Mouse (Mus musculus): Measurements from ENCODE around the gene Fgf11. TPM values are rescaled to one million over a fixed set of nuclear protein-coding genes. Genes with fewer than 3 reads are reported as not detected.

The Fgf11 gene
- polyA plus RNA-seq, 1 experiment from 2014 or later, result 9.1 TPM

- no peak for ATAC-seq (ENCODE audit: low read depth)
- no peak overlapping the region for H3K4me3 ChIP-seq (ENCODE audit: low read depth, low read length)
- H3K27ac ChIP-seq (ENCODE audit: low read depth, low read length), result no peak overlapping the region
- H3K36me3 ChIP-seq (ENCODE audit: control insufficient read depth, insufficient read depth, low read length), result 0 out of 2 replicates have a peak, but pooled peaks cover 4% of the 10 kb centered on the region
- peaks cover 27% of the 10 kb centered on the region for H3K4me1 ChIP-seq (ENCODE audit: control insufficient read depth, insufficient read depth, low read length)
- no peak overlapping the region for H3K4me2 ChIP-seq (ENCODE audit: low read depth, low read length)
- 76% methylated on average over 7 of the region's 7 CpGs for WGBS
- peaks cover 3% of the 10 kb centered on the region; the same call in 1 of the 2 replicates for H3K27me3 ChIP-seq (ENCODE audit: control insufficient read depth, insufficient read depth, low read length)
- H3K9ac ChIP-seq (replicated peaks; ENCODE audit: low read depth, low read length), result no peak overlapping the region
- no peaks in the 10 kb centered on the region for H3K9me3 ChIP-seq (ENCODE audit: control insufficient read depth, low read length)
Measured at GRCm38 (mm10) chr11:69797924-69798323, 3.7 kb downstream of the Fgf11 start.

GRCm38 (mm10) chr11:69795983-69796435, 5.6 kb downstream of the Fgf11 start:
- Histone ChIP-seq H3K27me3 (ENCODE audit: control insufficient read depth, insufficient read depth, low read length) (no peaks in the 10 kb centered on the region), H3K4me2 (ENCODE audit: low read depth, low read length) (peak overlapping the region; percentile 57), H3K4me3 (ENCODE audit: low read depth, low read length) (peak overlapping the region; percentile 27), H3K27ac (ENCODE audit: low read depth, low read length) (no peak overlapping the region), H3K9ac (replicated peaks; ENCODE audit: low read depth, low read length) (no peak overlapping the region), H3K36me3 (ENCODE audit: control insufficient read depth, insufficient read depth, low read length) (0 out of 2 replicates have a peak, but pooled peaks cover 4% of the 10 kb centered on the region), H3K4me1 (ENCODE audit: control insufficient read depth, insufficient read depth, low read length) (peaks cover 12% of the 10 kb centered on the region), H3K9me3 (ENCODE audit: control insufficient read depth, low read length) (no peaks in the 10 kb centered on the region)
- WGBS, result 3% methylated on average over 13 of the region's 13 CpGs
- ATAC-seq (ENCODE audit: low read depth), result no peak

- Histone ChIP-seq H3K27ac (ENCODE audit: low read depth, low read length) (no peak within 1 kb of the TSS), H3K4me3 (ENCODE audit: low read depth, low read length) (peak within 1 kb of the TSS; percentile 27), H3K27me3 (ENCODE audit: control insufficient read depth, insufficient read depth, low read length) (no peaks in the 10 kb centered on the region), H3K4me2 (ENCODE audit: low read depth, low read length) (peak within 1 kb of the TSS; percentile 57), H3K4me1 (ENCODE audit: control insufficient read depth, insufficient read depth, low read length) (peaks cover 11% of the 10 kb centered on the region), H3K9me3 (ENCODE audit: control insufficient read depth, low read length) (no peaks in the 10 kb centered on the region), H3K36me3 (ENCODE audit: control insufficient read depth, insufficient read depth, low read length) (0 out of 2 replicates have a peak, but pooled peaks cover 4% of the 10 kb centered on the region), H3K9ac (replicated peaks; ENCODE audit: low read depth, low read length) (no peak within 1 kb of the TSS; the same call in 1 of the 2 replicates)
- WGBS, result 2% methylated on average over 52 of the region's 52 CpGs
- ATAC-seq (ENCODE audit: low read depth), result peak; percentile 93
Measured at GRCm38 (mm10) chr11:69795168-69795982, 6.3 kb downstream of the Fgf11 start, which contains the start of gene Chrnb1. Chrnb1 (minus strand) TSS chr11:69795943.

DNA sequence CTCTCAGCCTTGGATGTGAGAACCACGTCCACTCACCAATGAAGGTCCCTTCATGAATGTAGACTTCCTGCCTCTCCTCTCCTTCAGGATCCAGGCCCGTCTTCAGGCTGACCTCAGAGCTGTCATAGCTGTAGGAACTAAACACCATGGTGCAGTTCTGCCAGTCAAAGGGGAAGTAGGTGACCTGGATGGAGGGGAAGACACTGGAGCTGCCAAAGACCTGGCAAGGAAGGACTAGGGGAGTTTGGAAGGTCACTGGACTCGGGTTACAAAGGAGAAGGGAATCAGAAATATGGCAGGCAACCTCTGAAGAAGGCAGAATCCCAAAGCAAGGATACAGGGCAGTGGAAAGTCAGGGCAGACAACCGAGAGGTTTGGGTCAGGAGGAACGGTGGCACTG, 8.2 kb downstream of the Fgf11 start:
- 65% methylated on average over 5 of the region's 5 CpGs for WGBS
- Histone ChIP-seq H3K9me3 (ENCODE audit: control insufficient read depth, low read length) (no peaks in the 10 kb centered on the region), H3K36me3 (ENCODE audit: control insufficient read depth, insufficient read depth, low read length) (0 out of 2 replicates have a peak, but pooled peaks cover 4% of the 10 kb centered on the region), H3K27me3 (ENCODE audit: control insufficient read depth, insufficient read depth, low read length) (no peaks in the 10 kb centered on the region), H3K4me2 (ENCODE audit: low read depth, low read length) (no peak overlapping the region), H3K27ac (ENCODE audit: low read depth, low read length) (no peak overlapping the region), H3K4me3 (ENCODE audit: low read depth, low read length) (no peak overlapping the region), H3K9ac (replicated peaks; ENCODE audit: low read depth, low read length) (no peak overlapping the region), H3K4me1 (ENCODE audit: control insufficient read depth, insufficient read depth, low read length) (no peaks in the 10 kb centered on the region)
- no peak for ATAC-seq (ENCODE audit: low read depth)

DNA sequence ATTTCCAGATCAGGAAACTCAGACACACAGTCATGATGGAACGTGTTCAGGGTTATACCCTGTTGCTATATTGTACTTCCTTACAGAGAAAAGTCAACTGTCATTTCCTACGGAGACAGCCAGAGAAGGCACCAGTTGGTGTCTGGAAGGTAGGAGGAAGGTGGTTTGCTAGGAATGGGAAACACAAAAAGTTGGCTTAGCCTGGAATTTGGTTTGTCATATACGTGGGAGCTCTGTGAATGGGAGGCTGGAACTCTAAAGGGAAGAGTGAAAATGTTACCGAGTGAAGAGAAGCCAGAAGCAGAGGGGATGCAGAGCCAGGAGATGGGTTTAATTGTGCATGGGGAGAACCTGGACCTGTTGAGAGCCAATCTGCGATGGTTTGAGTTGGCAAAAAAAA, 10.2 kb downstream of the Fgf11 start:
- H3K27me3 ChIP-seq (ENCODE audit: control insufficient read depth, insufficient read depth, low read length), result no peaks in the 10 kb centered on the region
- H3K4me1 ChIP-seq (ENCODE audit: control insufficient read depth, insufficient read depth, low read length), result no peaks in the 10 kb centered on the region
- WGBS, result 70% methylated on average over 5 of the region's 5 CpGs
- no peak overlapping the region for H3K4me3 ChIP-seq (ENCODE audit: low read depth, low read length)
- H3K36me3 ChIP-seq (ENCODE audit: control insufficient read depth, insufficient read depth, low read length), result no peaks in the 10 kb centered on the region
- no peaks in the 10 kb centered on the region for H3K9me3 ChIP-seq (ENCODE audit: control insufficient read depth, low read length)
- no peak overlapping the region for H3K27ac ChIP-seq (ENCODE audit: low read depth, low read length)
- H3K4me2 ChIP-seq (ENCODE audit: low read depth, low read length), result no peak overlapping the region
- ATAC-seq (ENCODE audit: low read depth), result no peak
- no peak overlapping the region for H3K9ac ChIP-seq (replicated peaks; ENCODE audit: low read depth, low read length)

- 70% methylated on average over 5 of the region's 5 CpGs for WGBS
- Histone ChIP-seq H3K4me1 (ENCODE audit: control insufficient read depth, insufficient read depth, low read length) (no peaks in the 10 kb centered on the region), H3K9me3 (ENCODE audit: control insufficient read depth, low read length) (no peaks in the 10 kb centered on the region), H3K4me2 (ENCODE audit: low read depth, low read length) (no peak overlapping the region), H3K9ac (replicated peaks; ENCODE audit: low read depth, low read length) (no peak overlapping the region), H3K27ac (ENCODE audit: low read depth, low read length) (no peak overlapping the region), H3K27me3 (ENCODE audit: control insufficient read depth, insufficient read depth, low read length) (no peaks in the 10 kb centered on the region), H3K36me3 (ENCODE audit: control insufficient read depth, insufficient read depth, low read length) (no peaks in the 10 kb centered on the region), H3K4me3 (ENCODE audit: low read depth, low read length) (no peak overlapping the region)
- ATAC-seq (ENCODE audit: low read depth), result no peak
Measured at GRCm38 (mm10) chr11:69789431-69789830, 12.2 kb downstream of the Fgf11 start.

- H3K27me3 ChIP-seq (ENCODE audit: control insufficient read depth, insufficient read depth, low read length), result no peaks in the 10 kb centered on the region
- no peaks in the 10 kb centered on the region for H3K4me1 ChIP-seq (ENCODE audit: control insufficient read depth, insufficient read depth, low read length)
- ATAC-seq (ENCODE audit: low read depth), result no peak
- H3K9me3 ChIP-seq (ENCODE audit: control insufficient read depth, low read length), result no peaks in the 10 kb centered on the region
- WGBS, result 87% methylated on average over 5 of the region's 5 CpGs
- H3K36me3 ChIP-seq (ENCODE audit: control insufficient read depth, insufficient read depth, low read length), result no peaks in the 10 kb centered on the region
- no peak overlapping the region for H3K27ac ChIP-seq (ENCODE audit: low read depth, low read length)
- H3K4me3 ChIP-seq (ENCODE audit: low read depth, low read length), result no peak overlapping the region
- no peak overlapping the region for H3K4me2 ChIP-seq (ENCODE audit: low read depth, low read length)
- H3K9ac ChIP-seq (replicated peaks; ENCODE audit: low read depth, low read length), result no peak overlapping the region
Measured at GRCm38 (mm10) chr11:69787306-69787705, 14.4 kb downstream of the Fgf11 start.

GRCm38 (mm10) chr11:69784793-69785272, 16.8 kb downstream of the Fgf11 start:
- no peak for ATAC-seq (ENCODE audit: low read depth)
- no peak overlapping the region for H3K9ac ChIP-seq (replicated peaks; ENCODE audit: low read depth, low read length)
- H3K4me2 ChIP-seq (ENCODE audit: low read depth, low read length), result no peak overlapping the region
- H3K27me3 ChIP-seq (ENCODE audit: control insufficient read depth, insufficient read depth, low read length), result no peaks in the 10 kb centered on the region
- H3K27ac ChIP-seq (ENCODE audit: low read depth, low read length), result no peak overlapping the region
- H3K4me1 ChIP-seq (ENCODE audit: control insufficient read depth, insufficient read depth, low read length), result no peaks in the 10 kb centered on the region
- 46% methylated on average over 15 of the region's 15 CpGs for WGBS
- no peaks in the 10 kb centered on the region for H3K9me3 ChIP-seq (ENCODE audit: control insufficient read depth, low read length)
- no peak overlapping the region for H3K4me3 ChIP-seq (ENCODE audit: low read depth, low read length)
- H3K36me3 ChIP-seq (ENCODE audit: control insufficient read depth, insufficient read depth, low read length), result no peaks in the 10 kb centered on the region

DNA sequence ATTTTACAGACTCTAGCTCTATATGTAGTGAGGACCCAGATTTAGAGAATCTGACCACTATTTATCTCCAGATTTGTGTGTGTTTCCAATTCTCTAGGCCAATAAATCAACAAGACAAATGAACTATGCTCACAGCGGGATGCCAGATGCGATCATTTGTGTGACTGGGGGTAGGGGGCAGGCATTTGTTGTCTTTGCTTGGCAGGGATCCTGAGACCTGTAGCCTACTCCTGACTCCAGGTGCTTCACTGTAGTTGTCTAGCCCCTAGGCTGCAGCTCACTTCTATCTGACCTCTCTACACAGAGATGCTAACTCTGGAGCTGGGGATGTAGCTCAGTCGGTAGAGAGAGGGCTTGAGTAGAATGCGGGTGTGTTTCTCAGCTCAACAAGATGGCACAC, 19.8 kb downstream of the Fgf11 start:
- no peaks in the 10 kb centered on the region for H3K27me3 ChIP-seq (ENCODE audit: control insufficient read depth, insufficient read depth, low read length)
- H3K27ac ChIP-seq (ENCODE audit: low read depth, low read length), result no peak overlapping the region
- H3K4me2 ChIP-seq (ENCODE audit: low read depth, low read length), result no peak overlapping the region
- ATAC-seq (ENCODE audit: low read depth), result no peak
- no peak overlapping the region for H3K9ac ChIP-seq (replicated peaks; ENCODE audit: low read depth, low read length)
- H3K36me3 ChIP-seq (ENCODE audit: control insufficient read depth, insufficient read depth, low read length), result no peaks in the 10 kb centered on the region
- no peak overlapping the region for H3K4me3 ChIP-seq (ENCODE audit: low read depth, low read length)
- no peaks in the 10 kb centered on the region for H3K9me3 ChIP-seq (ENCODE audit: control insufficient read depth, low read length)
- 19% methylated on average over 4 of the region's 4 CpGs for WGBS
- no peaks in the 10 kb centered on the region for H3K4me1 ChIP-seq (ENCODE audit: control insufficient read depth, insufficient read depth, low read length)

Measured in neural tube, embryonic 14.5 days (tissue).